Mouse (Mus musculus): ENCODE data around the gene Zfp467. TPM values are rescaled to one million over a fixed set of nuclear protein-coding genes. Genes with fewer than 3 reads are reported as not detected.

Zfp467 gene
- polyA plus RNA-seq, 1 experiment from 2014 or later = 24.7 TPM

DNA sequence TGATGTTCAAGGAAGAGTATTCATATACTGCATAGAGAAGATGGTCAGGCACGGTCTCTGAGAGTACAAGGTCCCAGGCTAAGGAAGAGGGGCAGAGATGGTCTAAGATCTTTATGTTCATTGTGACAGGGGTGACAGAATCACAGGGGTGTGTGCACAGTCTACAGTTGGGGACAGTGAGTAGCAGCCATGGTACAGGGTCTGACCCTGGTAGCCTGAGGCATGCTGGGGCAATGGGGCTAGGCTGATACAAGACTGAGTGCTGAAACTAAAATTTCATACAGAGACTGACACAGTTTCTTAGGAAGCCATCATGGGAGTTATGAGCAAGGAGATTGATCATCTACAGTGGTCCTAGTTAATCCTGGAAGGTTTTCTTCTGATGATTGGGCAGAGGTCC, 48.9 kb downstream of the Zfp467 start:
- peak overlapping the region; percentile 81 for H3K4me3 ChIP-seq

DNA sequence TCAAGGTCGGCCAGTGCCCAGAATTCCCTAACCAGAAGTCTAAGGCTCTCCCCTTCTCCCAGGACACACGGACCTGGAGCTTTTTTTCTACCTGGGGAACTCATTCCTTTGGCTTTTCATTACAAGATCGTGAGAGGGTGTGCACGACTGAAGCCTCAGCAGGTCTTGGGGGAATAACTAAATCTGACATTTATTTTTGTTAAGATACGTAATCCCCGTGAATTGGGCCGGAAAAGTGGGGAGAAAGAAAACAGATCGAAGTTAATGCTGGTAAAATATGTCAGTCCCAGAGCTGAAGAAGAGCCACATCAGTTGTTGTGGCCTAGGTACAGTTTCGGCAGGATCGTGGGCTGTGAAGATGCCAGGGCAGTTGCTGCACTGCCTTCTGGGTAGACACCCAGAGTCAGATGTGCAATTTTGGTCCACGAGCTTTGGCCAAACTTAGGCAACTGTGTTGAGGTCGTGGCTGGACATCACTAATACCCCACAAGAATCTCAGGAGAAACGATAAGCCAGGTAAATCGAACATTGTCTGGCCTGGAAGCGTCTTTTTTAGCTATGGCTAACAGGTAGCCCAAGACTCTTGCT, 49.5 kb downstream of the Zfp467 start:
- 32% methylated on average over 15 of the region's 15 CpGs for WGBS
- Histone ChIP-seq H3K9me3 (no peaks in the 10 kb centered on the region), H3K4me3 (peak overlapping the region; percentile 81), H3K27me3 (no peaks in the 10 kb centered on the region), H3K9ac (peak overlapping the region; percentile 85), H3K27ac (peak overlapping the region; percentile 53), H3K36me3 (peaks cover 10% of the 10 kb centered on the region; the same call in 1 of the 2 replicates), H3K4me1 (peaks cover 18% of the 10 kb centered on the region), H3K4me2 (replicated peaks) (peak overlapping the region; percentile 75)
- no peak for ATAC-seq (ENCODE audit: low FRiP score, low read depth)

More for the DNA sequence above, 48.9 kb downstream of the Zfp467 start:
- Histone ChIP-seq H3K27ac (no peak overlapping the region), H3K9me3 (no peaks in the 10 kb centered on the region), H3K27me3 (no peaks in the 10 kb centered on the region), H3K9ac (peak overlapping the region; percentile 85), H3K4me1 (peaks cover 20% of the 10 kb centered on the region), H3K4me2 (replicated peaks) (peak overlapping the region; percentile 75), H3K36me3 (peaks cover 10% of the 10 kb centered on the region; the same call in 1 of the 2 replicates)
- ATAC-seq (ENCODE audit: low FRiP score, low read depth) = no peak
- 94% methylated on average over 1 of the region's 1 CpGs for WGBS

DNA sequence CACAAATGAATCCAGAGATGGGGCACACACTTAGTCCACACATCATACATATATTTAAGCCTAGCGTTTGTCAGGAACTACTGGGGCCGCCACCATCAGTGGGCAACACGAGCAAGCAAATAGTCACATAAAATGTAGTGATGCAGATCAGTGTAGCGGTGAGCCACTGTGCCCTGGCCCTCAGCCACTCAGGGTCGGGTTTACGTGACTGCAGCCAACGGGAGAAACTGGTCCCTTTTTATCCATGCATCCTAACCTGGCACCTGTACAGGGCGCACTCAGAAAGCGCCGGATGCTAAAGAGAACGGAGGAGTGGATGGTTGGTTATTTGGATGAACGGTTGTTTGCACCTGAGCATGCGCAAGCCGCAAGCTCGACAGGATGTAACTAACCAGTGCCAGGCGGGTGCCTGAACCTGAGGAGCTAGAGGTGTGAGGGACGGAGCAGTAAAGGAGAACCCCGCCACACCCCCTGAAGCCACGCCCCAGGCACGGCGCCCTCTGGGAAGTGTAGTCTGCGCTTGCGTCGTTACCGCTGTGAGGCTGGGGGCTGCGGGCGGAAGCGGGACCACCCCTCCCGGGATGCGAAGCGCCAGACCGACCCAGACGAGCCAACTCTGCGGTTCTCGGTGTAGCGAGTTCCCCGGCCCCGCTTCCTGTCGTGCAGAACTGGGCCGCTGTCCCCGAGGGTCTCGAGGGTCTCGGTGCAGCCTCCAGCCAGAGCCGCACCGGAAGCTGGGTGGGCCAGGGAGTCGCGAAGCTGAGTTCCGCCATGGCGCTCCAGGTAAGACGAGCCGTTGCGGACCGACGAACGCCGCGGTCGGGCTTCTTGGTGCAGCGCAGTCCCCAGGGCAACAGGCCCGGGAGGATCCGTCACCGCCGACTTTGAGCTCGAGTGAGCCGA, 50.3 kb downstream of the Zfp467 start, which contains the start of gene Krba1:
Gene Krba1, plus strand, starts transcription at position 482 of the 903 bp plus-strand sequence.
- H3K4me1 ChIP-seq = peaks cover 15% of the 10 kb centered on the region
- H3K27me3 ChIP-seq = no peaks in the 10 kb centered on the region
- H3K27ac ChIP-seq = peak within 1 kb of the TSS; percentile 53
- ATAC-seq (ENCODE audit: low FRiP score, low read depth) = peak; percentile 98
- H3K9me3 ChIP-seq = no peaks in the 10 kb centered on the region
- 1% methylated on average over 65 of the region's 65 CpGs for WGBS
- H3K4me3 ChIP-seq = peak within 1 kb of the TSS; percentile 81
- H3K36me3 ChIP-seq = peaks cover 10% of the 10 kb centered on the region; the same call in 1 of the 2 replicates
- peak within 1 kb of the TSS; percentile 85 for H3K9ac ChIP-seq
- peak within 1 kb of the TSS; percentile 75 for H3K4me2 ChIP-seq (replicated peaks)

DNA sequence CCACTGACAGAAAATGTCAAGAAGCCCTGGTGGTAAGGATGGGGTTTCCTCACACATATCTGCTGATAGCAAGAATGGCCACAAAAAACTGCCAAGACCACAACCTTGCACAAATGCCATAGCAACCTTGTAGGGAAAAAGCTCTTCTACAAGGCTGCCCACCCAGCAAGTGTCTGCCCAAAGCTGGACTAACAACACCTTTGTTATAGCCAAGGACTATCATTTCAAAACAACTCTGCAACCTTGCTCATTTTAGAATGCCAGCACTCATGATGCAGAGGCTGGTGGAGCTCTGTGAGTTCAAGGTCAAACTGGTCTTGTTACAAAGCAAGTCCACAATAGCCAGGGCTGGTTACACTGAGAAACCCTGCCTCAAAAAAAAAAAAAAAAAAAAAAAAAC, 51.8 kb downstream of the Zfp467 start:
- Histone ChIP-seq H3K9ac (no peak overlapping the region), H3K4me1 (peaks cover 15% of the 10 kb centered on the region), H3K4me3 (no peak overlapping the region), H3K4me2 (replicated peaks) (no peak overlapping the region), H3K9me3 (no peaks in the 10 kb centered on the region), H3K27ac (no peak overlapping the region), H3K27me3 (no peaks in the 10 kb centered on the region), H3K36me3 (peaks cover 3% of the 10 kb centered on the region; the same call in 1 of the 2 replicates)
- no peak for ATAC-seq (ENCODE audit: low FRiP score, low read depth)

DNA sequence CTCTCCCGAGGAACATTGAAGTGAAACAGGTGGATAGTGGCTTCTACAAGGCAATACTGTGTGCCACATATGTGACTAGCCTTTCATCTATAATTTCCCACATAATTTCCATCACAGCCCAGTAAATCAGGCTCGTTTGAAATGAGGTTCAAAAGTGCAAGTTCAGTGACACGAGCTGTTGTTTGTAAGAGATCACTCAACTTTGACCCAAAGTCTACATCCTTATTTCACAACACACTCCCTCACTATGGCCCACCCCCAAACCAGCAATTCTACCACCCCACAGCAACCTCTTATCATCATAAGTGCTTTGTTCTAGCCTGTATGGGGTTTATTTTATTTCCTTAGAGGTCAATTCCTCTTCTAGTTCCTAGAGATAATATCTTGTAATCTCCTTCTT, 57.4 kb downstream of the Zfp467 start:
- Histone ChIP-seq H3K9me3 (peaks cover 3% of the 10 kb centered on the region; the same call in 1 of the 2 replicates), H3K4me1 (no peaks in the 10 kb centered on the region), H3K9ac (no peak overlapping the region), H3K27ac (no peak overlapping the region), H3K36me3 (no peaks in the 10 kb centered on the region), H3K4me2 (replicated peaks) (no peak overlapping the region), H3K27me3 (no peaks in the 10 kb centered on the region), H3K4me3 (no peak overlapping the region)
- ATAC-seq (ENCODE audit: low FRiP score, low read depth) = no peak
- 50% methylated on average over 3 of the region's 3 CpGs for WGBS

Small RNA genes within 50 kb of the gene (microRNA-seq; reads per million reads assigned to microRNA genes)
- not detected for gene Gm24325

Other genes starting within 250 kb of the Zfp467 start
- gene Krba1, start 50.2 kb downstream of the Zfp467 start, polyA plus RNA-seq (2015; fragmentation: Nextera tagmentation; extraction: Ambion mirVana) = 25.4 and 29.5 TPM in 2 replicates
- gene Sspo, start 2.4 kb upstream of the Zfp467 start, polyA plus RNA-seq (2015; fragmentation: Nextera tagmentation; extraction: Ambion mirVana) = 0.23 and 0.47 TPM in 2 replicates
- gene Atp6v0e2, start 91.8 kb upstream of the Zfp467 start, polyA plus RNA-seq (2015; fragmentation: Nextera tagmentation; extraction: Ambion mirVana) = 9.2 and 9.3 TPM in 2 replicates
- gene Lrrc61, start 109.0 kb upstream of the Zfp467 start, polyA plus RNA-seq (2015; fragmentation: Nextera tagmentation; extraction: Ambion mirVana) = 6.9 and 11.6 TPM in 2 replicates
- 10.3 and 10.9 TPM in 2 replicates for gene Rarres2, start 127.0 kb upstream of the Zfp467 start, polyA plus RNA-seq (2015; fragmentation: Nextera tagmentation; extraction: Ambion mirVana)
- gene Gm45021, start 143.8 kb upstream of the Zfp467 start, polyA plus RNA-seq (2015; fragmentation: Nextera tagmentation; extraction: Ambion mirVana) = not detected in 2 replicates
- 30.7 and 34.1 TPM in 2 replicates for gene Repin1, start 148.1 kb upstream of the Zfp467 start, polyA plus RNA-seq (2015; fragmentation: Nextera tagmentation; extraction: Ambion mirVana)
- gene Gm44965, start 148.1 kb upstream of the Zfp467 start, polyA plus RNA-seq (2015; fragmentation: Nextera tagmentation; extraction: Ambion mirVana) = 0.73 TPM in 1 of 2 replicates, not detected in the other
- gene Zfp775, start 156.2 kb upstream of the Zfp467 start, polyA plus RNA-seq (2015; fragmentation: Nextera tagmentation; extraction: Ambion mirVana) = 7.2 and 7.7 TPM in 2 replicates
- 0.75 and 0.89 TPM in 2 replicates for gene AI854703, start 180.9 kb upstream of the Zfp467 start, polyA plus RNA-seq (2015; fragmentation: Nextera tagmentation; extraction: Ambion mirVana)
- 0.70 and 0.86 TPM in 2 replicates for gene Gimap8, start 201.4 kb upstream of the Zfp467 start, polyA plus RNA-seq (2015; fragmentation: Nextera tagmentation; extraction: Ambion mirVana)
- gene Gimap9, start 230.3 kb upstream of the Zfp467 start, polyA plus RNA-seq (2015; fragmentation: Nextera tagmentation; extraction: Ambion mirVana) = 7.0 and 7.7 TPM in 2 replicates
- gene Gimap4, start 238.7 kb upstream of the Zfp467 start, polyA plus RNA-seq (2015; fragmentation: Nextera tagmentation; extraction: Ambion mirVana) = 12.5 and 12.9 TPM in 2 replicates